Mouse (Mus musculus): Measurements from ENCODE around the gene Glis3. TPM values are rescaled to one million over a fixed set of nuclear protein-coding genes. Genes with fewer than 3 reads are reported as not detected.

Gene Glis3
- polyA plus RNA-seq, 1 experiment from 2014 or later = 0.27 TPM

DNA sequence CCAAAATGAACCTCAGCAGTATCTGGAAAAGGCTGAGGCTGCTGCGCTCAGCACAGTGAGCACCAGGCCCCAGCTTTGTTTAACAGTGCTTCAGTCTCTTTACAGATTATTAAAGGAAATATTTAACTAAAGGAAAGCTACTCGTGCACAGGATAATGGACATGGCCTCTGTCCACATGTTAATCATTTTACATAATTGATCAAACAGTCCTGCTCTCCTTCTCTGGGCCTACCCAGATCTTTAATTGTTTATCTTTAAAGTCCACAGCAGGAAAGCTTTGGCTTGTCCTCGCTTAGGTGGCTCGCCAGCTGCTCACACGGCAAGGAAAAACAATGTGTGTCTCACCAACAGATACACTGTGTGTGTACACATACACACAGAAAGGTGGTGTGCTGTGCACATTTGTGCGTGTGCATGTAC, 159.1 kb downstream of the Glis3 start:
- Histone ChIP-seq H3K9ac (ENCODE audit: low read depth, low read length) (no peak overlapping the region), H3K4me2 (ENCODE audit: low read depth, low read length) (no peak overlapping the region), H3K4me3 (ENCODE audit: low read depth, low read length) (no peak overlapping the region), H3K4me1 (ENCODE audit: control insufficient read depth, low read depth, low read length) (no peaks in the 10 kb centered on the region; the same call in 1 of the 2 replicates), H3K27ac (ENCODE audit: low read length) (no peak overlapping the region), H3K9me3 (replicated peaks; ENCODE audit: control insufficient read depth, low read length) (no peaks in the 10 kb centered on the region), H3K36me3 (ENCODE audit: control insufficient read depth, insufficient read depth) (no peaks in the 10 kb centered on the region), H3K27me3 (ENCODE audit: control insufficient read depth, insufficient read depth, low read depth, low read length) (no peaks in the 10 kb centered on the region)
- WGBS (ENCODE audit: insufficient replicate concordance) = 58% methylated on average over 6 of the region's 6 CpGs
- ATAC-seq (ENCODE audit: low read depth) = peak; percentile 43; the same call in 1 of the 2 replicates

- Histone ChIP-seq H3K9me3 (replicated peaks; ENCODE audit: control insufficient read depth, low read length) (no peaks in the 10 kb centered on the region), H3K36me3 (ENCODE audit: control insufficient read depth, insufficient read depth) (no peaks in the 10 kb centered on the region), H3K4me3 (ENCODE audit: low read depth, low read length) (no peak overlapping the region), H3K27me3 (ENCODE audit: control insufficient read depth, insufficient read depth, low read depth, low read length) (no peaks in the 10 kb centered on the region), H3K9ac (ENCODE audit: low read depth, low read length) (no peak overlapping the region), H3K4me1 (ENCODE audit: control insufficient read depth, low read depth, low read length) (no peaks in the 10 kb centered on the region; the same call in 1 of the 2 replicates), H3K27ac (ENCODE audit: low read length) (no peak overlapping the region), H3K4me2 (ENCODE audit: low read depth, low read length) (no peak overlapping the region)
- no peak for ATAC-seq (ENCODE audit: low read depth)
- 76% methylated on average over 8 of the region's 8 CpGs for WGBS (ENCODE audit: insufficient replicate concordance)
Observed at GRCm38 (mm10) chr19:28520128-28520745, 159.6 kb downstream of the Glis3 start.

GRCm38 (mm10) chr19:28519296-28519695, 160.6 kb downstream of the Glis3 start:
- H3K4me2 ChIP-seq (ENCODE audit: low read depth, low read length) = no peak overlapping the region
- no peak overlapping the region for H3K9ac ChIP-seq (ENCODE audit: low read depth, low read length)
- H3K27me3 ChIP-seq (ENCODE audit: control insufficient read depth, insufficient read depth, low read depth, low read length) = no peaks in the 10 kb centered on the region
- H3K36me3 ChIP-seq (ENCODE audit: control insufficient read depth, insufficient read depth) = no peaks in the 10 kb centered on the region
- WGBS (ENCODE audit: insufficient replicate concordance) = 56% methylated on average over 3 of the region's 3 CpGs
- no peaks in the 10 kb centered on the region; the same call in 1 of the 2 replicates for H3K4me1 ChIP-seq (ENCODE audit: control insufficient read depth, low read depth, low read length)
- no peak overlapping the region for H3K4me3 ChIP-seq (ENCODE audit: low read depth, low read length)
- no peaks in the 10 kb centered on the region for H3K9me3 ChIP-seq (replicated peaks; ENCODE audit: control insufficient read depth, low read length)
- ATAC-seq (ENCODE audit: low read depth) = no peak
- H3K27ac ChIP-seq (ENCODE audit: low read length) = no peak overlapping the region

DNA sequence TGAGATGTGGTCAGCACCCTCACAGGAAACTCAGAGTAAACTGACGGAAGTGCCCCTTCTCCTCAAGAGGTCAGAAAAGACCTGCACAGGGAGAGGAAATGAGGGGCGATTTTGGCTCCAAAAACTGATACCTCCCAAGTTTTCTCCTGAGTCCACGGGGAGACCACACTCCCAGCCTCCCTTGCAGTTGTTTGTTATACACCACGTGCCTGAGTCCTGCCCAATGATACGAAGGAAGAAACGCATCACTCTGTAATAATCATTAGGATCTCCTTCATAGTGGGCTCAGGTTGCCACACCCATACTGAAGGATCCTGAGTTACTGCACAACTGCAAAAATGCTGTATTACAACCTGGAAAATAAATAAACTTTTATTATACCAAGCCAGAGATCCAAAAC, 161.0 kb downstream of the Glis3 start:
- Histone ChIP-seq H3K27me3 (ENCODE audit: control insufficient read depth, insufficient read depth, low read depth, low read length) (no peaks in the 10 kb centered on the region), H3K27ac (ENCODE audit: low read length) (no peak overlapping the region), H3K4me3 (ENCODE audit: low read depth, low read length) (no peak overlapping the region), H3K4me2 (ENCODE audit: low read depth, low read length) (no peak overlapping the region), H3K36me3 (ENCODE audit: control insufficient read depth, insufficient read depth) (no peaks in the 10 kb centered on the region), H3K4me1 (ENCODE audit: control insufficient read depth, low read depth, low read length) (no peaks in the 10 kb centered on the region; the same call in 1 of the 2 replicates), H3K9me3 (replicated peaks; ENCODE audit: control insufficient read depth, low read length) (no peaks in the 10 kb centered on the region), H3K9ac (ENCODE audit: low read depth, low read length) (no peak overlapping the region)
- WGBS (ENCODE audit: insufficient replicate concordance) = 50% methylated on average over 6 of the region's 6 CpGs
- no peak for ATAC-seq (ENCODE audit: low read depth)

DNA sequence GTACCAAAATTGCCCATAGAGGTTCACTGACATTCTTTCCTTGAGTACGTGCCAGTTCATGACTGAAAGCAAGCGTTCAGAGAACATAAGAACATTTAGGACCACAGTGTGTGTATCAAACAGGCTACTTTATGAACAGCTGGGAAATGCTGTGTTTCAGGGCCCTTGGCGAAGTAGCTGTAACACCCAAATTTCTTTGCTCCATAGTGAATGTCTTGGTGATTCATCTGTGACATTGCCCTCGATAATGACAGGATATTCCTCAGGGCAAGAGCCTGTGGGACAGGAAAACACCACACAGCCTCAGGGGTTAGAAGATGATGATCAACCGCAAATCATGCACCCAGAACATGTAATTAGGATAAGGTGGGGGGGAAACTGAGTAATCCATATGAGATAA, 161.6 kb downstream of the Glis3 start:
- Histone ChIP-seq H3K27me3 (ENCODE audit: control insufficient read depth, insufficient read depth, low read depth, low read length) (no peaks in the 10 kb centered on the region), H3K27ac (ENCODE audit: low read length) (no peak overlapping the region), H3K9me3 (replicated peaks; ENCODE audit: control insufficient read depth, low read length) (no peaks in the 10 kb centered on the region), H3K36me3 (ENCODE audit: control insufficient read depth, insufficient read depth) (no peaks in the 10 kb centered on the region), H3K9ac (ENCODE audit: low read depth, low read length) (no peak overlapping the region), H3K4me2 (ENCODE audit: low read depth, low read length) (no peak overlapping the region), H3K4me1 (ENCODE audit: control insufficient read depth, low read depth, low read length) (no peaks in the 10 kb centered on the region; the same call in 1 of the 2 replicates), H3K4me3 (ENCODE audit: low read depth, low read length) (no peak overlapping the region)
- no peak for ATAC-seq (ENCODE audit: low read depth)
- 58% methylated on average over 5 of the region's 5 CpGs for WGBS (ENCODE audit: insufficient replicate concordance)

DNA sequence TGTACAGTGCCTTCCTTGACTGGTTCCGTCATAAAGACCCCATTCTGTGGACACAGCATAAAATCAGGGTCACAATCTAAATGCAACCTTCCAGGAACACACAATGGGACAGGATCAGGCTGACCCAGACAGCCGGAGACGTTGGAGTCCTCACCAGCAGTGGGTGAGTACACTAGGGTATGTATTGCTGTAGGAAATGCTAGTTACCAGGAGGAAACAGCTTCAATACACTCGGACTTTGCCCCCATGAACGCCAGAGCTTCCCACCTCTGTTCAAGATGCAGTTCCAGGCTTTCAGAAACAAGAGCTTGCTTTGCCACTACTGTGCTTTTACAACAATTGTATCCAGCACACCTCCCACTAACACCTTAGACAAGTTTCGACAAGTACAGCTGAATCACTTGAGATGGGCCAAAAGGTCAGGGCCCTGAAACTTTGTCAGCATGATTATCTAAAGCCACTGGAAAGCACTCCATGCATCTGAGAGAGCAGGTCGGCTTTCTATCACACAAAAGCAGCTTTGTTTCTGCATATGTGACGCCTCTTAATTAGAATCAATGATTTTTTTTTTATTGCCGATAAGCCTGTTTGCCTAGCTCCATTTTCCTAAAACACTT, 162.3 kb downstream of the Glis3 start:
- ATAC-seq (ENCODE audit: low read depth) = no peak
- H3K9ac ChIP-seq (ENCODE audit: low read depth, low read length) = no peak overlapping the region
- H3K4me1 ChIP-seq (ENCODE audit: control insufficient read depth, low read depth, low read length) = no peaks in the 10 kb centered on the region; the same call in 1 of the 2 replicates
- 54% methylated on average over 9 of the region's 9 CpGs for WGBS (ENCODE audit: insufficient replicate concordance)
- no peak overlapping the region for H3K27ac ChIP-seq (ENCODE audit: low read length)
- H3K9me3 ChIP-seq (replicated peaks; ENCODE audit: control insufficient read depth, low read length) = no peaks in the 10 kb centered on the region
- H3K36me3 ChIP-seq (ENCODE audit: control insufficient read depth, insufficient read depth) = no peaks in the 10 kb centered on the region
- H3K4me3 ChIP-seq (ENCODE audit: low read depth, low read length) = no peak overlapping the region
- no peaks in the 10 kb centered on the region for H3K27me3 ChIP-seq (ENCODE audit: control insufficient read depth, insufficient read depth, low read depth, low read length)
- H3K4me2 ChIP-seq (ENCODE audit: low read depth, low read length) = no peak overlapping the region

- Histone ChIP-seq H3K9me3 (replicated peaks; ENCODE audit: control insufficient read depth, low read length) (no peaks in the 10 kb centered on the region), H3K27ac (ENCODE audit: low read length) (no peak overlapping the region)
- ATAC-seq (ENCODE audit: low read depth) = no peak
Observed at GRCm38 (mm10) chr19:28516487-28516886, 163.4 kb downstream of the Glis3 start.

DNA sequence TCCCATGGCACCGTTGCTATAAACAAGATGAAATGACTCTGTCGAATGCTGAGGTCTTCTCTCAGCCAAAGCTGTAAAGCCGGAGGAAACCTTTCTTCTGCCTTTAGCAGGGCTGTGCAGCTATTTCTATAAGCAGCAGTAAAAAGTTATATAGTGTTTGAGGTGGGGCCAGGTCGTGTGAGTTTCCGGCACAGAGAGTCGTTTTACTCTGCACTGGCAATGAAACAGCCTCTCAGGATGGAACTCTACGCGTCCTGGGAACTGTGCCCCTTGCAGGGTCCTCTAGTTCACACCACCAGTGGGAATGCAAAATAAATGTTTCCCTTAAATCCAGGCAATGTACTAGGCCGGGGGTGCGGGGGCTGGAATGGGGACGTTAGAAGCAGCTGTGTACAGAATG, 167.4 kb downstream of the Glis3 start:
- no peak for ATAC-seq (ENCODE audit: low read depth)
- Histone ChIP-seq H3K27me3 (ENCODE audit: control insufficient read depth, insufficient read depth, low read depth, low read length) (no peaks in the 10 kb centered on the region), H3K9me3 (replicated peaks; ENCODE audit: control insufficient read depth, low read length) (no peaks in the 10 kb centered on the region), H3K9ac (ENCODE audit: low read depth, low read length) (no peak overlapping the region), H3K27ac (ENCODE audit: low read length) (no peak overlapping the region), H3K36me3 (ENCODE audit: control insufficient read depth, insufficient read depth) (no peaks in the 10 kb centered on the region), H3K4me1 (ENCODE audit: control insufficient read depth, low read depth, low read length) (no peaks in the 10 kb centered on the region), H3K4me3 (ENCODE audit: low read depth, low read length) (no peak overlapping the region), H3K4me2 (ENCODE audit: low read depth, low read length) (no peak overlapping the region)
- 61% methylated on average over 11 of the region's 11 CpGs for WGBS (ENCODE audit: insufficient replicate concordance)

More at GRCm38 (mm10) chr19:28516487-28516886, 163.4 kb downstream of the Glis3 start:
- Histone ChIP-seq H3K4me1 (ENCODE audit: control insufficient read depth, low read depth, low read length) (no peaks in the 10 kb centered on the region; the same call in 1 of the 2 replicates), H3K27me3 (ENCODE audit: control insufficient read depth, insufficient read depth, low read depth, low read length) (no peaks in the 10 kb centered on the region), H3K4me2 (ENCODE audit: low read depth, low read length) (no peak overlapping the region), H3K9ac (ENCODE audit: low read depth, low read length) (no peak overlapping the region), H3K36me3 (ENCODE audit: control insufficient read depth, insufficient read depth) (no peaks in the 10 kb centered on the region), H3K4me3 (ENCODE audit: low read depth, low read length) (no peak overlapping the region)
- WGBS (ENCODE audit: insufficient replicate concordance) = 69% methylated on average over 6 of the region's 6 CpGs

- no peaks in the 10 kb centered on the region for H3K4me1 ChIP-seq (ENCODE audit: control insufficient read depth, low read depth, low read length)
- WGBS (ENCODE audit: insufficient replicate concordance) = 81% methylated on average over 1 of the region's 1 CpGs
- H3K9me3 ChIP-seq (replicated peaks; ENCODE audit: control insufficient read depth, low read length) = no peaks in the 10 kb centered on the region
- no peak overlapping the region for H3K4me3 ChIP-seq (ENCODE audit: low read depth, low read length)
- H3K27me3 ChIP-seq (ENCODE audit: control insufficient read depth, insufficient read depth, low read depth, low read length) = no peaks in the 10 kb centered on the region
- no peak overlapping the region for H3K27ac ChIP-seq (ENCODE audit: low read length)
- H3K36me3 ChIP-seq (ENCODE audit: control insufficient read depth, insufficient read depth) = no peaks in the 10 kb centered on the region
- no peak overlapping the region for H3K4me2 ChIP-seq (ENCODE audit: low read depth, low read length)
- no peak for ATAC-seq (ENCODE audit: low read depth)
- H3K9ac ChIP-seq (ENCODE audit: low read depth, low read length) = no peak overlapping the region
Observed at GRCm38 (mm10) chr19:28511910-28512309, 168.0 kb downstream of the Glis3 start.

Measured in liver, embryonic 16.5 days (tissue).